Mouse (Mus musculus): ENCODE results near the gene Atp8b5.

Gene Atp8b5

DNA sequence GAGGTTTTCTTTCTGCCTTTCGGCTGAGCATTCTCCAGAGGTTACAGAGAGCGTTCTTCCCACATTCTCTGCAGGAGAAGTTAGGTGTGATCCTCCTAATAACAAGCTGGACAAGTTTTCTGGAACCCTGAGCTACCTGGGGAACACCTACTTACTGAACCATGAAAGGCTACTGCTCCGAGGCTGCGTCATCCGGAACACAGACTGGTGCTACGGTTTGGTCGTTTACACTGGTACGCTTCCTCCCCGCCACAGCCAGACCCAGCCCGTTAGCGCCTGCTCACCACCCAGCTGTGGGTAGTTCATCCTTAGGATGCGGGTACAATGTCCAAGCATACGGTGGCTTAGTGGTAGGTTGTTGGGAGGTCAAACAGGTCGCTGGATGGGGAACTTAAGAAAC lies 55.4 kb downstream of the Atp8b5 start:
- no peak for DNase-seq (ENCODE audit: low spot score)

DNA sequence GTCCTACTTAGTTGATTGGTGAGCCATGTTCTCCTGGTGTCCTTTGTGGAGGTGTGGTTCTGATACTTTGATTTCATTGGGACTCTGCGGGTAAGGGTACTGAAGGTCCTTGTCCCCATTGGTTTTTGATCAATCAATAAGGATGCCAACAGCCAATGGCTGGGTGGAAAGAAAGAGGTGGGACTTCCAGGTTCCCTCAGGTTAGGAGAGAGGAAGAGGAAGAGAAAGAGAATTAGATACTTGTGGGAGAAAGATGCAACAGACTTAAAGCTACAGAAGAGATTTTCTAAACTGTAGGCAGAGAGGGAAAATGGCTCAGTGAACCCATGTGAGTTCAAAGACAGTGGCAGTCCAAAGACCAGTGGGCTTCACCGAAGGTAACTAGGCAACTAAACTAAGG lies 60.2 kb downstream of the Atp8b5 start:
- no peak for DNase-seq (ENCODE audit: low spot score)

DNA sequence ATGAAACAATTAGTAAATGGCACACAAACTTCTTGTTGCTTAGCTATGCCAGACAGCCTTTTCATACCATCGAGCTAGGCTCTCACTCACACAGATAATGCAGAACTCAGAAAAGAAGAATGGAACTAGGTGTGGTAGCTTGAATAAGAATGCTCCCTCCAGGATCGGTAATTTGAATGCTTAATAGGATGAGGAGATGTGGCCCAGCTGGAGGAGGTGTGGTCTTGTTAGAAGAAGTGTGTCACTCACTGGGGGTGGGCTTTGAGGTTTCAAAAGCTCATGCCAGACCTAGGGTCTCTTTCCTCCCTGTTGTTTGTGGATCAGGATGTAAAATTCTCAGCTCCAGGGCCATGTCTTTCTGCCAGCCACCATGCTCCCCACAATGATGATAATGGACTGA lies 67.8 kb downstream of the Atp8b5 start:
- DNase-seq (ENCODE audit: low spot score) = no peak

DNA sequence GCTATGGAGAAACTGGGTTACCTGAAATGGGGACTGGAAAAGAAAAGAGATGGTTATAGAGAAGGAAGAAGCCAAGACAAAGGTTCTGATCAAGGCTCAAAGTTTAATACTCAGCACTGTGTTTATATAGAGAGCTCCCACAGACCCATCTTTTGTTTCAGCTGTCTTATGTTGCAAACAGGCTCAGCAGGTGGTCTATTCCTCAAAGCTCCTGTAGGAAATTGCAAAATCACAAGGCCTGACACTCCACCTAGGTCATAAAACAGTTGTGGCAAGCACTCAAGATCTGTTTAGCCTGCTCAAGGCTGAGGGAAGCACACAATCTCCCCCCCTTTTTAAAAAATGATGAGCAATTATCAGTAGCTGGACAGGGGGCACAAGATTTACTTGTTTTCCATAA lies 69.2 kb downstream of the Atp8b5 start:
- DNase-seq (ENCODE audit: low spot score) = no peak

DNA sequence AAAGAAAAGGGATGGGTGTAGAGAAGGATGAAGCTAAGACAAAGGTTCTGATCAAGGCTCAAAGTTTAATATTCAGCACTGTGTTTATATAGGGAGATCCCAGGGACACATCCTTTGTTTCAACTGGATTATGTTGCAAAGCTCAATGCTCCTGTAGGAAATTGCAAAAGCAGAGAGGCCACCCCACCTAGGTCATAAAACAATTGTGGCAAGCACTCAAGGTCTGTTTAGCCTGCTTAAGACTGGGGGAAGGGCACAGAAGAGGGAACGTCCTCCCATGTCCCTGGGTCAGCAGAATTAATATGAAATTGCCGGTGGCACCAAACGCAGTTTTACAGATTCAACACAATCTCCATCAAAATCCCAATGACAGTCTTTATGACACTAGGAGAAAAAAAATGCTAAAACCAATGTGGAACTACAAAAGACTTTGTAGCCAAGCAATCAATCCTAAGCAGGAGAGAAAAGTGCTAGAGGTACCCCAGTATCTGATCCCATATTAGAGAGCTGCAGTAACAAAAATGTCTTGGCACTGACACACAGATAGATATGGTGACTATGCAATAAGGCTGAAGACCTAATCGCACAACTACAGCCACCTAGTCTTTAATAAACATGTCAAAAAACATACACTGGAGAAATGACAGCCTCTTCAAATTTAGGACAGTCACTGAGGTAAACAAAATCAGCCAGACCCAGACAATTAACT lies 73.3 kb downstream of the Atp8b5 start:
- DNase-seq (ENCODE audit: low spot score) = no peak

DNA sequence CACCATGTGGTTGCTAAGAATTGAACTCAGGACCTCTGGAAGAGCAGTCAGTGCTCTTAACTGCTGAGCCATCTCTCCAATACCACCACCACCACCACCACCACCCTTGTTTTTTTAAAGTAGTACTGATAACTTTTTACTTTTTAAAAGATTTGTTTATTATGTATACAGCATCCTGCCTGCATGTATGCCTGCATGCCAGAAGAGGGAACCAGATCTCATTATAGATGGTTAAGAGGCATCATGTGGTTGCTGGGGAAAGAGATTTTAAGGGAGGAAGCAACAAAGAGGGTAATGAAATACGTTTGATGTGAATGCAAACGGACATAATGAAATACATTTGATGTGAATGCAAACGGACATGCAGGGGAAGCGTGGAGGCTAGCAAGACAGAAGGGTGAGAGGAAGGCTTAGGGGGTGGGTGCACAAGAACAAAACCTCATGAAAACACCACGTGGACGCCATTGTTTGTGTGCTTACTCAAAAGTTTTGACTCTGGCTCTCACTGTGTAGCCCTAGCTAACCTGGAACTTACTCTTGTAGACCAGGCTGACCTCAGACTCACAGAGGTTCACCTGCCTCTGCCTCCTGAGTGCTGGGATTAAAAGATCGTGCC lies 74.4 kb downstream of the Atp8b5 start:
- no peak for DNase-seq (ENCODE audit: low spot score)

DNA sequence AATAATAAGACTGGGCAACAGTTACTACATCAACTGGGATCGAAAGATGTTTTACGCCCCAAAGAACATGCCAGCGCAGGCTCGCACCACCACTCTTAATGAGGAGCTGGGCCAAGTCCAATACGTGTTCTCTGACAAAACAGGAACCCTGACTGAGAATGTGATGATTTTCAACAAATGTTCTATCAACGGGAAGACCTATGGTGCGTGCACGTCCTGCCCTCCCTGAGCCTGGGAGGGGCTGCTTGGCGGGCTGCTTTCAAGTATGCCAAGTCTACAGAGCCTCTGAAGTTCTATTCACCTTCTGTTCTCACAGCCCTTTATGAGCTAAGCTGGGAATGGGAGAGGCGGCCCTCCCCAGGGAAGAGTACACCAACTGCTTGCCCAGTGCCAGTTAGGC lies 75.5 kb downstream of the Atp8b5 start:
- no peak for DNase-seq (ENCODE audit: low spot score)

DNA sequence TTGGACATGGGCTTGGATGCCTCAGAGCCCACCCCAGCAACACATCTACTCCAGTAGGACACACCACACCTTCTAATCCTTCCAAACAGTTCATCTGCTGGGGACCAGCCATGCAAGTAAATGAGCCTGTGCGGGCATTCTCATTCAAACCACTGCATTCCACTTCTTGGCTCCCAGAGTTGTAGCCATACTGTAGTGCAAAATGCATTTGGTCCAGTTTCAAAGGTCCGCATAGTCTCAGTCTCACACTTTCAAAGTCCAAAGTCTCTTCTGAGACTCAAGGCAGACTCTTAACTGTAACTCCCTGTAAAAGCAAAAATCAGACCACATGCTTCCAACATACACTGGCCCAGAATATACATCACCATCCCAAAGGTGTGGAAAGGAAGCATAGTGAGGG lies 78.0 kb downstream of the Atp8b5 start:
- DNase-seq (ENCODE audit: low spot score) = no peak

DNA sequence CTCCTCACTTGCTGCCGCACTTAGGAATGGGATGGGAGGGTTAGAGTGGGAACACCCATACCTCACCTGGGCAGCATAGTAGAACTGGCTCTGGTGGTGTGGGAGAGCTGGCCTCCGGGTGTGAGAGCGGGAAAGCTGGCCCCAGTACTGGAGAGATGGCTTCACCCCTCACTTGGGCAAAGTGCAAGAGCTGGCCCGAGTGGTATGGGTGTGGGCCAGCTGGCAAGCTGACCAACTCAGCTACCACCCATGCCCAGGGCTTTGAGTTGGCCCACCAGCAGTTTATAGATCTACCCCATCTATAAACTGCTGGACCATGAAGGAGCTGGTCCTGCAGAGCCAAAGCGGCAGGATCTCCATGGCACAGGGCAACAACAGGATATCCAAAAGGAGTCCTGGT lies 82.2 kb downstream of the Atp8b5 start:
- no peak for DNase-seq (ENCODE audit: low spot score)

DNA sequence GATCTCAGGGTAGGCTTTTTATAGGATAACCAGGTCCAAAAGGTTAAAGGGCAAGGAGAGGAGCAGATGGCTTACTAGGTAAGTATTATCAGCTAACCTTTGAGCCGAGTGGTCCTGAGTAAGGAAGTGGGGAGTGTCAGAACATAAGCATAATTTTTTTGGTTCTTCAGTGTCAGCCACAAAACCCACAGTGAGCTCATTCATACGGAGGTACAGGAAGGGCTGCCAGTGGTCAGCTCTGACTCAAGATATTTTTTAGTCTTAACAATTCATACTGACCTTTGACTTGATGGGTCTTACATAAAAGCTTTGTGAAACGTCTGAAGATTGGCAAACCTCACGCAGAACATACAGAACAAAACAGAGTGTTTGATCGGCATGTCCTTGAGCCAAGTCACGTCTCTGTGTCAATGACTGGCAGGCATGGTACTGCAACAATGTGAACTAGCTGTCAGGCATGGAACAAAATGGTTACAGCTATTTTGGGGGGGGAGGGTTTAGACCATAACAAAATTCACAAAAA lies 83.1 kb downstream of the Atp8b5 start:
- no peak for DNase-seq (ENCODE audit: low spot score)

DNA sequence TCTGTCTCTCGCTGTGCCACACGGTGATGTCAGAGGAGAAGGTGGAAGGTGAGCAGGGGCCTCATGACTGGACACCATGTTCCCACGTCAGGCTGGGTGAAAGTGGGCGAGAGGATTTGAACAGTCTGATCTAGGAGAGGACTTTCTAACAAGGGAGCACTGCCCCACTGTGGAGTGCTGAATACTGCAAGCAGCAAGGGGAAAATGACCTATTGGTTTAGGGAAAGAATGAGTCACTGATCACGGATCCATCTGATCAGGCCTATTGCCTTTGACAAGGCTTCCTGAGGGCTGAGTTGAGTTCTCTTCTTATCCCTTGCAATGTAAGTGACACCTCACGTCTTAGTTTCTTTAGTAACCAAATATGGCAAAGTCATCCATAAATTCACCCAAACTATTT lies 86.7 kb downstream of the Atp8b5 start:
- DNase-seq (ENCODE audit: low spot score) = no peak

DNA sequence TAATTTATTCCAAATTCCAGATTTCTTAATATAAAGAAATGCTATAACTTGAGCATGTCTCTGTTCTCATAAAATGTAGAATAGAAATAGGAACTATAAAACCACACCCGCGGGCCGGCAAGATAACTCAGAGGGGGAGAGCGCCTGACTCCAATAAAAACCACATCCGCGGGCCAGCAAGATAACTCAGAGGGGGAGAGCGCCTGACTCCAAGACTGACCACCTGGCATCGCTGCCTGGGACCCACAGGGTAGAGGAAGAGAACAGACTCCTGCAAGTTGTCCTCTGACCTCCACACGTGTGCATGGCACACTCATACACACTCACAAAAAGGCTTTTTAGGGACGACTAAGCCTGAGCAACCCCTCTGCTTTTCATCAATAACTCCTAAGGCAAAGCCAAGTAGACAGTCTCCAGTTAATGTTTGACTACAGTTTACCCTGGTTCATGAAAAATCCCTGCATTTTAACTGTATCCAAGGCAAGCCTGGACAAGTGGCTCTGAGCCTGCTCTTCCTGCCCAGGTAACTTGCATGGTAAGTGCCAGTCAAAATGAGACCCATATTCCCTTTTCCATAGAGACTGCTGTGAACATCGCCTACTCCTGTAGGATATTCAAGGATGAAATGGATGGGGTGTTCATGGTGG lies 98.1 kb downstream of the Atp8b5 start:
- DNase-seq (ENCODE audit: low spot score) = no peak

DNA sequence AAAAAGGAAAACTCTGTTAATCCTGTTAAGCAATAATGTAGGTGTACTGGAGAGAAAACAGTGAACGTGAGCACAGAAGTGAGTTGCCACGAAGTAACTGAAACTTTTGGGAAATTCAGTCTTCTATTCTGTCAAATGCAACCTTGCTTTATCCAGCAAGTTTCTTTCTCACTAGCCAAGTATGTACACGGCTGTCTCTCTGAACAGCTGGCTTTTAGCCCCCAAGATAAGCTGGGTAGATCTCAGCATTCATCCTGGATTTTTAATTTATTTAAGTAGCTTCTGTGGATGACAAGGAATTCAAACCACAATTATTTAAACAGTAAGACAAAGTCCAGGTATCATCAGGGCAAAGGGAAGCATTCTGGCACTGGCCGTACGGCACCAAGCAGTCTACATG lies 100.3 kb downstream of the Atp8b5 start:
- no peak for DNase-seq (ENCODE audit: low spot score)

DNA sequence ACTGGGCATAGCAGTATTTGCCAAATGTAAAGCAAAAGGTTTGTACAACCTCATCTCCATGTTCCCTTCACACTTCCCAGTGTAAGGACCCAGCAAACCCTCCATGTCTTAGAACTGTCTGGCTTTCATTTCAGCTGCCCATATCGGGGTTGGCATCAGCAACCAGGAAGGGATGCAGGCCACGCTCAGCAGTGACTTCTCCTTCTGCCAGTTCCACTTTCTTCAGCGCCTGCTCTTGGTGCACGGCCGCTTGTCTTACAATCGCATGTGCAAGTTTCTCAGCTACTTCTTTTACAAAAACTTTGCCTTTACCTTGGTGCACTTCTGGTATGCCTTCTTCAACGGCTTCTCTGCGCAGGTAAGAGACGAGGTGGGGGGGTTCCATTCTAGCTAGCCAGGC lies 100.8 kb downstream of the Atp8b5 start:
- no peak for DNase-seq (ENCODE audit: low spot score)

DNA sequence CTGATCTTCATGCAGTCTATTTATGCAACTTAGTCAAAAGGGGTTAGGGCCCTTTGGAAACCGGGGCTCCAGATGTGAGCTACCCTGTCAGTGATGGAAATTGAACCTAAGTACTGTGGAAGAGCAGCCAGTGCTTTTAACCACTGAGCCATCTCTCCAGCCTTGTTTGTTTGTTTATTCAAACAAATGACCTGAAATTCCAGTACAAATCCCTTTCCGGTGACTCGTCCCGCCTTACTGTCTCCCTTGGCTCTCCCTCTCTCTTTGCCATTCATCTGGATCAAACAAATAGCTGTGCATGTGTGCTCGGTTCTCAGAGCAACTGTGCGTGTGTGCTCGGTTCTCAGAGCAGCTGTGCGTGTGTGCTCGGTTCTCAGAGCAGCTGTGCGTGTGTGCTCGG lies 104.4 kb downstream of the Atp8b5 start:
- no peak for DNase-seq (ENCODE audit: low spot score)

DNA sequence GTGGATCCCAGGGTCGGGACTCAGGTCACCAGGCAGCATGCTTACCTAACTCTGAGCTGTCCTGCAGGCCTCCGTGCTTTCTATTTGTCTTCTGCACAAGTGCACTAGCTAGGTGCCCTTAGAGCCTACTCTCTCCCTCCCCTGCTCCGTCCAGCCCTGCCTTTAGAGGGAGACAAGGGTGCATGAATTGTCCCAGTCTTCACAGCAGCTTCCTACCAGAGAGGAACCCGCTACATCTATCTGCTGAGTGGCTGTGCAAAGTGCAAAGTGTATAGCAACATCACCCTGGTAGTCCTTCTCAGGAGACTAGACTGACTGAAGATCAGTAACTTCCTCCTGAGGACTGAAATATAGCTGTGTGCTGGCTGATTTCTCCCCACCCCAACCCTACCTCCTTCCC lies 105.2 kb downstream of the Atp8b5 start:
- DNase-seq (ENCODE audit: low spot score) = no peak

DNA sequence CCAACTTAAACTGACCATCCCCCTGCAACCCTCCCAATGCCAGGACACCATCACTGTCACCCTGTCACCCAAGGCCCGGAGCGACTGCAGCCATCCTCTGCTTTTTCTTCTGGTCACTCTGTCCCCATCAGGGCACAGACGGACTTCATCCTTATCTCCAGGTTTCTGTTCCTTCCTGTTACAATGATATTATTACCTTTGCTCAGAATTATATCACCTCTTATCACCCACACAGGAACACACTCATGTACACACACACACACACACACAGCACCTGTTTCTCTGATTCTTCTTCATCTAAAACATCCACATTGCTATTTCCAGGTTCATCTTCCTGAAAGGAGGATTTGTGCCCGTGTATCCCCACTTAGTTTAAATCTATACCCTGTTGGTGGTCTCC lies 107.3 kb downstream of the Atp8b5 start:
- no peak for DNase-seq (ENCODE audit: low spot score)

DNA sequence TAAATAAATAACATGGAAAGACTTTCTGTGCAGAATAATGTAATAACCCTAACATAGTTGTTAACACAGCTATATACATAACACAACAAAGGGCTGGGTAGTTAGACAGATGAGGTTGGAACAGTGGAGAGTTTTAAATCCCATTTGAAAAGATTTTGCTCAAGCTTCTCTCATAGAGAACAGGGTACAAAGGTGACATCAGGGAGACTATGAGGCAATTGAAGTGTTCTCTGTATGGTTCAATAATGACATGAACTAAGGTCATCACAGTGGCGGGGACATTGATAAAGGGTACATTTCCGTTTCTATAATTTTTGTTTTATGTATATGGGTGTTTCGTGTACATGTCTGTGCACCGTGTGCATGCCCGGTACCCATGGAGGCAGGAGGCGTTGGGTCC lies 112.6 kb downstream of the Atp8b5 start:
- DNase-seq (ENCODE audit: low spot score) = no peak

DNA sequence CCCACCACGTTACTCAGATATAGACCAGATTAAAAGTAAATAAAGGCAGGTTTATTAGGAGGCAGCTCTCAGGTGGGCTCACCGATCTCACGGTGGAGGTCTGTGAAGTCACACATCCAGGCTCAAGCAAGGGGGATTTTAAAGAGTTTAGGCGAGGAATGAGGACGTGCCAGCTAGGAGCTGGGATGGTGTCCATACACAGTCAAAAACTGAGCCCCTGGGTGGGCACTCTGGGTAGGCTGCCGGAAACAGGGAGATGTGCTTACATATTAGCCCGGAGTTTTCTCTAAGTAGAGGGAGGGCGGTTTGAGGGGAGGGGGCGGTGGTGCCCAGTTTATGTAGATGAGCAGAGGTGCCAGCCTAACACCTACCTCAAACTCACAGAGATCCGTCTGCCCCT lies 114.0 kb downstream of the Atp8b5 start:
- DNase-seq (ENCODE audit: low spot score) = no peak

DNA sequence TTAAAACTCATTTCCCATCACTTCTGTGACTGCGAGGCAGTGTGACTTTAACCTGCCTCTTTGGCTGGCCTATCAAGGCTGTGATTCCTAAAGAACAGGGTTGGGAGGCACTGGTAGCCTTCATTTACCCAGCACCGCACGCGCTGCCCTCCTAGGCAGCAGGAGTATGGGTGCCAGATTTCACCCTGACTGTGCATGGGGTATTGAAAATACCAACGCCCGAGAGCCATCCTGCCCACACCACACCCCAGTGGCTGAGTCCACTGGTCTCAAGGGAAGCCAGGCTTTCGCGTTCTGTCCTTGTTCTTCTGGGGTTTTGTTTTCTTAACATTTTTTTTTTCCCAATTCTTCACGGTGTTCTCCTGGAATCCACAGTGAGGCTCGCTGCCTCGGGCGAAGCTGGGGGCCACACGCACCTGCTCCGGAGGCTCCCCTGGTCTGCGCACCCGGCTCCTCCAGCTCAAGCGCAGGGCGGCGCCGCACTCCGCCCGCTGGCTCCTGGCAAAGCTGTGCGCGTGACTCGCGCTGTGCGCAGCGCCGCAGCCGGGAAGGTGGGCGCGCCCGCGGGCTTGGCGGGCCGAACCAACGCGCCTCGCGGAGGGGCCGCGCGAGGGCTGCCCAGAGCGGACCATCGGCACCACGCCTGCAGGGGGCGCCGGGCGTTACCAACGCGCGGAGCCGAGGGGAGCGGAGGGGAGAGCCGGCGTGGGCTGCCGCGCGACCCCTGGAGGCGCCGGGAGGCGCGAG lies 114.6 kb downstream of the Atp8b5 start, which contains the start of gene Rusc2:
Gene Rusc2 (plus strand): TSS at position 572 of the 747 bp plus-strand sequence.
- DNase-seq (ENCODE audit: low spot score) = peak; percentile 91

DNA sequence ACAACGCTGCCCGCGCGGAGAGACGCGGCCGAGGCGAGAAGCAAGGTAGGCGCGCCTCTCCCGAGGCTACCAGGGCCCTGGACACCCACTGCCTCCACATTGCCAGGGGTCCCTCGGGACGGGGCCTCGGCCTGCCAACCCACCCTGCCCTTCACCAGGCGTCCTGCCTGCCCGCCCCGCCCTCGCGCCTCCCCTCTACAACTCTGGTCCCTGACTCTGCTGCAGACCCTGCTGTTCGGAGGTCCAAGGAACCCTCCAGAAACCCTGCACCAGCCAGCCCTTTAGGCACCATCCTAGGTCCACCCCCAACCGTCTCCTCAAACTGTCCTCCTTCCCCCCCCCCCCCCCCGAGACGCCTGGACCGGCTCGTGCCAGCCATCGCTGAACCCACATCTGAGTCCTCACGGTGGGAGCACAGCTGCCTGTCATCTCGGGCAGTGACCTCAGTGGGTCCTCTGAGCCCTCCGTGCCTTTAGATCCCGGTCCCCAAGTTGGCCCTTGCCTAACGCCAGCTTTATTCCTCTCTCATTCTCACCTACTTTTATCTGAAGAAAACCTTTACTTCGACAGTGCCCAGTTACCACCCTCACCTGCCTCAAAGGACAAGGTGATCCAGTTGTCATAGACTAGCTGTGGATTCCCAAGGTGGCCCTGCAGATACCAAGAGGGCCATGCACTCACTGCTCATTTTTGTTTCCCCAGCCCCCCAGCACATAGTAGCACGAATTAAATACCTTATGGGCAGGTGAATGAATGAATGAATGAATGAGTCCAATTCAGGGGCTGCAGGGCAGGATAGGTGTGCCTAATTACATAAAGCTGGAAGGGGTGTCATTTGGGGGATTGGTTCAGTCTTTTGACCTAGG lies 115.4 kb downstream of the Atp8b5 start:
- no peak for DNase-seq (ENCODE audit: low spot score)

All from urinary bladder, postnatal 25 days (tissue).